Mouse (Mus musculus): ENCODE results near the gene Aox2.

GRCm38 (mm10) chr1:58424551-58424950 is 146.4 kb downstream of the Aox2 start:
- TF ChIP-seq CTCF (IDR thresholded peaks at IDR 0.05; ENCODE audit: extremely low read depth, insufficient read depth, low read length) (no peak), POLR2A (IDR thresholded peaks at IDR 0.05; ENCODE audit: extremely low read depth, insufficient read depth, low read length) (no peak)
